9 mouse cellular contexts compared by ENCODE assay signal in genomic region chr11:62004881-62005240, GRCm38 (mm10). TPM values are rescaled to one million over a fixed set of nuclear protein-coding genes. Genes with fewer than 3 reads are reported as not detected.
DNase-seq lines count a peak whose midpoint lies in the region; ATAC-seq and TF ChIP-seq lines count a peak whose summit lies in the region.
"Had no signal": no experiment of that assay in that cellular context is flagged by ENCODE, and none has a peak within 500 bp of the region (broad histone marks: within the 10 kb centered on the region; RNA-seq: fewer than 3 reads in every experiment).

No protein-coding gene starts in this region.

- no peaks in the 10 kb centered on the region for H3K9me3 ChIP-seq in heart, embryonic 16.5 days (replicated peaks; ENCODE audit: control insufficient read depth, low read length)
- H3K9me3 ChIP-seq: neural tube, embryonic 12.5 days had no signal

- ATAC-seq in heart, embryonic 16.5 days (replicated peaks; ENCODE audit: extremely low read depth, insufficient read depth, low FRiP score): no peak
- ATAC-seq: forebrain, embryonic 14.5 days had no signal

- TF ChIP-seq CTCF in left cerebral cortex, adult 2 months (IDR thresholded peaks at IDR 0.05): no peak

- intact Hi-C loops in left cerebral cortex, adult 2 months (cut with DNase I): loop anchor here (2.0 kb wide), 1 partner anchor 40 kb away; no protein-coding TSS in a partner anchor

- no peaks in the 10 kb centered on the region for H3K36me3 ChIP-seq in heart, embryonic 16.5 days (ENCODE audit: control insufficient read depth, insufficient read depth)
- H3K36me3 ChIP-seq: neural tube, embryonic 12.5 days had no signal

- H3K4me2 ChIP-seq in heart, embryonic 16.5 days (ENCODE audit: low read depth, low read length): no peak overlapping the region; the same call in 1 of the 2 replicates
- H3K4me2 ChIP-seq: neural tube, embryonic 12.5 days had no signal

- H3K9ac ChIP-seq in heart, embryonic 16.5 days (ENCODE audit: low read length): no peak overlapping the region
- H3K9ac ChIP-seq: neural tube, embryonic 12.5 days had no signal

- WGBS in heart, embryonic 16.5 days: 42% methylated on average over 6 of the region's 6 CpGs

- no peak overlapping the region; the same call in 1 of the 2 replicates for H3K4me3 ChIP-seq in left cerebral cortex, adult 2 months
- H3K4me3 ChIP-seq in heart, embryonic 16.5 days (ENCODE audit: low read length): no peak overlapping the region
- H3K4me3 ChIP-seq: neural tube, embryonic 12.5 days had no signal

- peak overlapping the region; percentile 83 for H3K27ac ChIP-seq in left cerebral cortex, adult 2 months
- H3K27ac ChIP-seq in heart, embryonic 16.5 days (ENCODE audit: low read length): peak overlapping the region; percentile 77
- H3K27ac ChIP-seq: neural tube, embryonic 12.5 days had no signal

- H3K27me3 ChIP-seq in heart, embryonic 16.5 days (ENCODE audit: control insufficient read depth, insufficient read depth, low read length): no peaks in the 10 kb centered on the region
- H3K27me3 ChIP-seq: neural tube, embryonic 12.5 days had no signal

- H3K4me1 ChIP-seq in heart, embryonic 16.5 days (ENCODE audit: control insufficient read depth, insufficient read depth, low read length): peaks cover 6% of the 10 kb centered on the region; the same call in 1 of the 2 replicates
- H3K4me1 ChIP-seq: neural tube, embryonic 12.5 days had no signal

- DNase-seq in left cerebral cortex, adult 2 months (ENCODE audit: extremely low spot score in 1 of 2, low spot score in 2 of 2): no peak
- no peak for DNase-seq in left cerebral cortex, adult 8-10 months (ENCODE audit: low spot score in 2 of 2)
- peak; percentile 17 for DNase-seq in c-Kit-positive CD71-positive TER-119-positive erythroid progenitor cells, embryonic 14.5 days (ENCODE audit: low spot score)
- peak; percentile 15 for DNase-seq in naive thymus-derived CD4-positive, alpha-beta T cell, adult 2 months (ENCODE audit: low read depth)
- no peak for DNase-seq in B cell, adult 2 months
- no peak for DNase-seq in embryo, embryonic 9.5 days (ENCODE audit: extremely low spot score)

RNA-seq across cellular contexts. Expression of gene Specc1, which starts 48.3 kb away (rescaled TPM):
- 10 to 100 TPM; 69.6 to 74.4 TPM for total RNA-seq in left cerebral cortex, adult 2 months (2021)
- total RNA-seq in left cerebral cortex, adult 8-10 months (2022): 10 to 100 TPM; 65.3 to 75.0 (median 70.4) TPM
- polyA plus RNA-seq in heart, embryonic 16.5 days (2015; fragmentation: Nextera tagmentation; extraction: Ambion mirVana): 9.3 TPM in 2 replicates

Comparison
In these comparisons a context has a peak if more than half of its experiments do, and no peak if none do; other contexts are left out.
1. DNase-seq: peak in c-Kit-positive CD71-positive TER-119-positive erythroid progenitor cells, embryonic 14.5 days (single experiment) and naive thymus-derived CD4-positive, alpha-beta T cell, adult 2 months (single experiment); none in left cerebral cortex, adult 2 months (0 of 2), left cerebral cortex, adult 8-10 months (0 of 2), B cell, adult 2 months (0 of 2) and embryo, embryonic 9.5 days (single experiment).